In genomic region chr9:78578824-78579223, GRCm38 (mm10) we compare ENCODE assay signal across 23 mouse cellular contexts. TPM values are rescaled to one million over a fixed set of nuclear protein-coding genes. Genes with fewer than 3 reads are reported as not detected.
DNase-seq lines count a peak whose midpoint lies in the region; ATAC-seq and TF ChIP-seq lines count a peak whose summit lies in the region.
"Had no signal": no experiment of that assay in that cellular context is flagged by ENCODE, and none has a peak within 500 bp of the region (broad histone marks: within the 10 kb centered on the region; RNA-seq: fewer than 3 reads in every experiment).

No protein-coding gene starts in this region.

- H3K27me3 ChIP-seq in G1E (ENCODE audit: insufficient read depth, low read length): no peaks in the 10 kb centered on the region
- H3K27me3 ChIP-seq: embryonic facial prominence, embryonic 13.5 days; forebrain, embryonic 12.5 days; heart, embryonic 12.5 days; hindbrain, embryonic 12.5 days had no signal

- TF ChIP-seq CTCF in G1E (IDR thresholded peaks at IDR 0.05; ENCODE audit: low read depth, low read length): no peak

- H3K4me3 ChIP-seq in G1E (ENCODE audit: low read depth, low read length): no peak overlapping the region
- H3K4me3 ChIP-seq: embryonic facial prominence, embryonic 13.5 days; forebrain, embryonic 12.5 days; gastrocnemius, adult 2 months; heart, adult 2 months; heart, embryonic 12.5 days; hindbrain, embryonic 12.5 days had no signal

- peak; percentile 80 for ATAC-seq in G1E (ENCODE audit: extremely low read depth, insufficient number of reproducible peaks, low FRiP score, poor library complexity, severe bottlenecking)
- ATAC-seq in hematopoietic stem cell, adult 5-6 weeks (replicated peaks in 1 of 2; ENCODE audit: insufficient read depth in 1 of 2, low FRiP score in 2 of 2, low TSS enrichment in 1 of 2, low read depth in 1 of 2, poor library complexity in 2 of 2, severe bottlenecking in 2 of 2): peak; percentile 74 to 82
- ATAC-seq: CD4-positive, CD25-positive, alpha-beta regulatory T cell, adult 4 months; forebrain, embryonic 16.5 days; hindbrain, postnatal 0 days had no signal

- DNase-seq in G1E (ENCODE audit: low spot score) (no peak), MEL-GATA-1-ER (ENCODE audit: extremely low read depth, low read depth) (peak; percentile 89)
- peak; percentile 53 for DNase-seq in large intestine, adult 2 months (ENCODE audit: low read depth, low spot score)
- DNase-seq in urinary bladder, postnatal 25 days (ENCODE audit: low spot score): no peak
- DNase-seq in frontal cortex, postnatal 10 days (ENCODE audit: low spot score in 2 of 2): no peak
- DNase-seq in frontal cortex, postnatal 14 days (ENCODE audit: low spot score in 2 of 2): no peak
- no peak for DNase-seq in thymus, postnatal 25 days
- DNase-seq: adrenal gland, adult 2 months; adrenal gland, postnatal 25 days; B cell, adult 2 months; cerebellum, adult 8-10 months; cerebellum, postnatal 14 days; gastrocnemius, adult 2 months; gastrocnemius, postnatal 36 days; heart, adult 2 months had no signal

- peaks cover 26% of the 10 kb centered on the region for H3K36me3 ChIP-seq in G1E (replicated peaks)

- no peaks in the 10 kb centered on the region for H3K9me3 ChIP-seq in G1E (replicated peaks)
- H3K9me3 ChIP-seq: embryonic facial prominence, embryonic 13.5 days; forebrain, embryonic 12.5 days; heart, embryonic 12.5 days; hindbrain, embryonic 12.5 days had no signal

- WGBS in large intestine, adult 2 months: 26% methylated on average over 7 of the region's 7 CpGs

- peaks cover 16% of the 10 kb centered on the region for H3K4me1 ChIP-seq in G1E (ENCODE audit: insufficient read depth, low read depth, low read length)
- H3K4me1 ChIP-seq: embryonic facial prominence, embryonic 13.5 days; heart, embryonic 12.5 days; hindbrain, embryonic 12.5 days had no signal

RNA-seq across cellular contexts. Expression of gene Slc17a5, which starts 9.0 kb away (rescaled TPM):
- total RNA-seq in G1E (2014; fragmentation: Nextera tagmentation) (8.6 and 11.6 TPM in 2 replicates), G1E (2017) (6.4 and 8.6 TPM in 2 replicates)
- 1.0 and 1.5 TPM in 2 replicates for polyA plus RNA-seq in G1E (2012)
- 7.0 and 11.1 TPM in 2 replicates for total RNA-seq in hematopoietic stem cell, adult 5-6 weeks (2017)
- 8.3 and 18.0 TPM in 2 replicates for polyA plus RNA-seq in large intestine, adult 2 months (2012; rRNA removed)

RNA-seq across cellular contexts. Expression of gene Cd109, which starts 36.5 kb away (rescaled TPM):
- total RNA-seq in G1E (2014; fragmentation: Nextera tagmentation) (29.0 and 35.0 TPM in 2 replicates), G1E (2017) (11.1 and 11.4 TPM in 2 replicates)
- 0.50 and 0.61 TPM in 2 replicates for polyA plus RNA-seq in G1E (2012)
- total RNA-seq in hematopoietic stem cell, adult 5-6 weeks (2017): not detected in 2 replicates
- 0.37 and 0.40 TPM in 2 replicates for polyA plus RNA-seq in large intestine, adult 2 months (2012; rRNA removed)
- polyA plus RNA-seq: CD4-positive, CD25-positive, alpha-beta regulatory T cell, adult 4 months had no signal

Comparison
In these comparisons a context has a peak if more than half of its experiments do, and no peak if none do; other contexts are left out.
1. DNase-seq: peak in MEL-GATA-1-ER (single experiment) and large intestine, adult 2 months (single experiment); none in G1E (single experiment), urinary bladder, postnatal 25 days (single experiment), frontal cortex, postnatal 10 days (0 of 2), frontal cortex, postnatal 14 days (0 of 2) and thymus, postnatal 25 days (single experiment).
2. RNA of gene Cd109, which starts 36.5 kb away (total RNA-seq): 11.1 to 35.0 TPM in G1E; not detected in hematopoietic stem cell, adult 5-6 weeks; every median in the first group is over 10 times any median in the second.